Mouse (Mus musculus) forebrain, embryonic 16.5 days (tissue): ENCODE results near the gene Sftpa1. TPM values are rescaled to one million over a fixed set of nuclear protein-coding genes. Genes with fewer than 3 reads are reported as not detected.

Source experiments
- ATAC-seq: fragments of 200-750 bp; cut with Nextera tagmentation; 2 replicates; pipeline ENCODE4 v1.8.0; 2017; ENCODE audit warnings: mild to moderate bottlenecking, moderate library complexity
- H3K27ac ChIP-seq: fragments of 300-500 bp; sonication (generic); 2 replicates; pipeline ENCODE4 v1.5.1; 2014; ENCODE audit warnings: low read length, control low read depth
- H3K27me3 ChIP-seq: fragments of 300-500 bp; sonication (generic); replicated peaks from 2 replicates; pipeline ENCODE4 v1.6.1; 2014; ENCODE audit warnings: low read length; ENCODE audit not compliant: control insufficient read depth, insufficient read depth
- H3K36me3 ChIP-seq: fragments of 300-500 bp; sonication (generic); 2 replicates; pipeline ENCODE4 v1.6.1; 2014; ENCODE audit not compliant: control insufficient read depth, insufficient read depth
- H3K4me1 ChIP-seq: fragments of 300-500 bp; sonication (generic); replicated peaks from 2 replicates; pipeline ENCODE4 v1.6.1; 2014; ENCODE audit warnings: low read length; ENCODE audit not compliant: control insufficient read depth, insufficient read depth
- H3K4me2 ChIP-seq: fragments of 300-500 bp; sonication (generic); 2 replicates; pipeline ENCODE4 v1.6.1; 2014; ENCODE audit warnings: mild to moderate bottlenecking, low read length, control low read depth
- H3K4me3 ChIP-seq: fragments of 300-500 bp; sonication (generic); replicated peaks from 2 replicates; pipeline ENCODE4 v1.5.1; 2014; ENCODE audit warnings: mild to moderate bottlenecking, low read length, control low read depth
- H3K9ac ChIP-seq: fragments of 300-500 bp; sonication (generic); replicated peaks from 2 replicates; pipeline ENCODE4 v1.6.1; 2014; ENCODE audit warnings: low read depth, low read length, control low read depth
- H3K9me3 ChIP-seq: fragments of 300-500 bp; sonication (generic); 2 replicates; pipeline ENCODE4 v1.6.1; 2016; ENCODE audit warnings: low read length; ENCODE audit not compliant: control insufficient read depth
- WGBS: fragments of 180-500 bp; shearing (Covaris S2); extraction: QIAGEN DNeasy Blood & Tissue Kit; methylation state at CpG from one replicate; pipeline ENCODE4 v1.1.7; 2014; 5-methylcytosine and 5-hydroxymethylcytosine counted together
- polyA plus RNA-seq: library from polyadenylated mRNA; unstranded; fragments of >200 nt; fragmentation: Nextera tagmentation; extraction: Ambion mirVana; gene quantifications from 2 replicates; pipeline ENCODE4 v1.2.1, GENCODE M21; 2015

Sftpa1 gene
- polyA plus RNA-seq, 1 experiment from 2014 or later: not detected

- no peak for ATAC-seq
- no peak within 1 kb of the TSS for H3K4me2 ChIP-seq
- H3K9me3 ChIP-seq: no peaks in the 10 kb centered on the region
- H3K27ac ChIP-seq: no peak within 1 kb of the TSS
- no peaks in the 10 kb centered on the region for H3K36me3 ChIP-seq
- H3K4me1 ChIP-seq: no peaks in the 10 kb centered on the region
- H3K27me3 ChIP-seq: no peaks in the 10 kb centered on the region
- no peak within 1 kb of the TSS for H3K4me3 ChIP-seq
- WGBS: 84% methylated on average over 4 of the region's 4 CpGs
- no peak within 1 kb of the TSS for H3K9ac ChIP-seq
These were observed 53.7 kb downstream of the Sftpa1 start, which contains the start of gene Sftpd for GRCm38 (mm10) chr14:41185059-41185821. Gene Sftpd, minus strand, starts transcription at chr14:41185149.

Other genes starting within 250 kb of the Sftpa1 start
- gene Sh2d4b, start 238.5 kb upstream of the Sftpa1 start, polyA plus RNA-seq: 1.2 and 1.7 TPM in 2 replicates
- gene Tspan14, start 165.0 kb upstream of the Sftpa1 start, polyA plus RNA-seq: 90.0 and 102 TPM in 2 replicates
- 71.5 and 85.2 TPM in 2 replicates for gene Fam213a, start 118.0 kb upstream of the Sftpa1 start, polyA plus RNA-seq
- 0.31 and 0.53 TPM in 2 replicates for gene Dydc2, start 62.6 kb upstream of the Sftpa1 start, polyA plus RNA-seq
- gene Dydc1, start 58.9 kb upstream of the Sftpa1 start, polyA plus RNA-seq: not detected in 2 replicates
- gene Mat1a, start 26.7 kb upstream of the Sftpa1 start, polyA plus RNA-seq: not detected in 2 replicates
- gene Mbl1, start 19.7 kb downstream of the Sftpa1 start, polyA plus RNA-seq: not detected in 2 replicates
- gene Sftpd, start 53.4 kb downstream of the Sftpa1 start, polyA plus RNA-seq: not detected in 2 replicates
- 0.23 TPM in 1 of 2 replicates, not detected in the other for gene Gm2832, start 147.0 kb downstream of the Sftpa1 start, polyA plus RNA-seq
- not detected in 2 replicates for gene Gm5798, start 216.8 kb downstream of the Sftpa1 start, polyA plus RNA-seq